Mouse (Mus musculus) right cerebral cortex, postnatal 36 days (tissue): Measurements from ENCODE around the gene Junb.
A peak's percentile ranks its signal among the peaks of the same experiment; 100 is the strongest.

Source experiments
- DNase-seq, 2 experiments: peaks; one replicate each; pipeline ENCODE4 v3.0.0; 2022; ENCODE audit warnings: low spot score in 2 of 2, mixed read lengths in 1 of 2

Junb gene

GRCm38 (mm10) chr8:84937620-84938485 is 40.7 kb downstream of the Junb start:
- no peak for DNase-seq

GRCm38 (mm10) chr8:84936962-84937546 is 41.5 kb downstream of the Junb start, which contains the start of gene Mast1:
TSS of gene Mast1 (minus strand) at chr8:84937359.
- peak; percentile 57 to 58 for DNase-seq

GRCm38 (mm10) chr8:84936041-84936961 is 42.2 kb downstream of the Junb start:
- no peak for DNase-seq

- no peak for DNase-seq
Observed at GRCm38 (mm10) chr8:84935489-84935888, 43.0 kb downstream of the Junb start.

GRCm38 (mm10) chr8:84934860-84935259 is 43.7 kb downstream of the Junb start:
- no peak for DNase-seq

- DNase-seq = peak; percentile 54 to 55
Observed at GRCm38 (mm10) chr8:84933767-84934559, 44.6 kb downstream of the Junb start.

GRCm38 (mm10) chr8:84930582-84930981 is 47.9 kb downstream of the Junb start:
- no peak for DNase-seq

- no peak for DNase-seq
Observed at GRCm38 (mm10) chr8:84928456-84929306, 49.8 kb downstream of the Junb start.

- no peak for DNase-seq
Observed at GRCm38 (mm10) chr8:84927513-84927912, 51.0 kb downstream of the Junb start.

- no peak for DNase-seq
Observed at GRCm38 (mm10) chr8:84925557-84925956, 53.0 kb downstream of the Junb start.
